Mouse (Mus musculus) sigmoid colon, adult 10 weeks (tissue): ENCODE data around the gene Unc93a. TPM values are rescaled to one million over a fixed set of nuclear protein-coding genes. Genes with fewer than 3 reads are reported as not detected.

Experiments
- polyA plus RNA-seq: library from polyadenylated mRNA; stranded (reverse); fragments of 350-450 nt; fragmentation: Illumina TruSeq; extraction: RNeasy Lipid Tissue Mini Kit (QIAGEN cat#74804); gene quantifications from one replicate; pipeline ENCODE4 v1.2.3, GENCODE M21; 2014; ENCODE audit warnings: low read depth, low replicate concordance

Unc93a gene
- polyA plus RNA-seq = not detected

DNA sequence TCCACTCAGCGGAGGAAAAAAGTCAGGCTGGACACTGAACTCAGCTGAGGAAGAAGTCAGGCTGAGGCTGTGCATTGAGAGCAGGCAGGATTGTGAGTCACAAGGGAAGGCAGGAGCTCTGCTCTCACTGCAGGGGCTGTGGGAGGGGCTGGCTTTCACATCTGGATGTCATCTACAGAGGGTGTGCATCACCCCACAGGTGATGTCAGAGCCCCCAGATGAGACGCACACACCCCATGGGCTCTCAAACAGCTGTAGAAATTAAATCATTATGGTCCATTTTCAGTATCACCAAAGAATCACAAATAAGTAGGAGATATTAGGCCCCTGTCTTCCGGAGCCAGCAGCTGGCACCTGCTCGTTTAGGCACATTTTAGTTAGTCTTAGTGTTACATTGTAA is at the start of gene Unc93a:
Gene Unc93a, minus strand, starts transcription at position 101 of the 400 bp plus-strand sequence.

DNA sequence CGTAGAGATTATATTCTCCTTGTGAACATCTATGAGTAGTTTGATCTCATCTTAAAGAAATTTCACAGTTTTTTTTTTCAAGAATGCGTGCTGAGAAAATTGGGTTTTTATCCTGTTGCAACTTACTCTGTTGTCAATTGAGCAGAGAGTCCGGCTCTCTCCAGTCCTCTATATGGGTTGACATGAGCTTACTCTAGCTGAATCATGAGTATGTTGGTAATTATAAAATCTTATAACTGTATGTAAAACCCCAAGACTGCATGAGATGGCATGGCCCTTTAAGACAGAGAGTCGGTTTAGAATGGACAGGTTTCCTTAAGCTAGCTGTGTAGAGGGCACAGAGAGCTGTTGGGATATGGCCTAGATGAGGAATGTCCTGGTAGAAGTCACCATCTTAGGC is 70.8 kb downstream of the Unc93a start, which contains the start of gene Tcp10b:
Gene Tcp10b, plus strand, starts transcription at position 301 of the 400 bp plus-strand sequence.

Other genes starting within 250 kb of the Unc93a start
- not detected for gene Pnldc1, start 221.6 kb downstream of the Unc93a start, polyA plus RNA-seq
- 398 TPM for gene Tcp1, start 216.1 kb downstream of the Unc93a start, polyA plus RNA-seq
- 98.0 TPM for gene Mrpl18, start 215.5 kb downstream of the Unc93a start, polyA plus RNA-seq
- gene Acat3, start 191.2 kb downstream of the Unc93a start, polyA plus RNA-seq = not detected
- 29.1 TPM for gene Acat2, start 171.1 kb downstream of the Unc93a start, polyA plus RNA-seq
- gene Wtap, start 137.6 kb downstream of the Unc93a start, polyA plus RNA-seq = 194 TPM
- 86.8 TPM for gene Sod2, start 125.0 kb downstream of the Unc93a start, polyA plus RNA-seq
- not detected for gene Gpr31b, start 79.5 kb downstream of the Unc93a start, polyA plus RNA-seq
- gene Tcp10b, start 70.7 kb downstream of the Unc93a start, polyA plus RNA-seq = 0.25 TPM
- gene Smok2a, start 89.4 kb upstream of the Unc93a start, polyA plus RNA-seq = not detected
- not detected for gene Smok2b, start 98.4 kb upstream of the Unc93a start, polyA plus RNA-seq
- not detected for gene Tcp10c, start 222.8 kb upstream of the Unc93a start, polyA plus RNA-seq